Mouse (Mus musculus) telencephalon, adult 2 months (tissue): ENCODE measurements at regions not wholly inside any gene's neighbourhood (a gene's known extent, or its start where the extent isn't known, plus 50 kb on each side); places are given as distances from the start of the nearest gene placed in this dataset.

ENCODE experiments used
- DNase-seq: peaks from one replicate; pipeline ENCODE4 v3.0.0-alpha.2; 2011; ENCODE audit warnings: low read depth, low spot score

- DNase-seq: no peak
Observed at GRCm38 (mm10) chr13:78580863-78581595, 381.5 kb upstream of the Nr2f1 start.

- DNase-seq: no peak
Observed at GRCm38 (mm10) chr13:78577497-78577896, 377.9 kb upstream of the Nr2f1 start.

- peak; percentile 73 for DNase-seq
Observed at GRCm38 (mm10) chr13:78576300-78577296, 377.0 kb upstream of the Nr2f1 start.

GRCm38 (mm10) chr13:78571093-78571492 lies 371.5 kb upstream of the Nr2f1 start:
- no peak for DNase-seq

- no peak for DNase-seq
Observed at GRCm38 (mm10) chr13:78524446-78524937, 324.9 kb upstream of the Nr2f1 start.

- peak; percentile 68 for DNase-seq
Observed at GRCm38 (mm10) chr13:78520771-78521170, 321.2 kb upstream of the Nr2f1 start.

- peak; percentile 32 for DNase-seq
Observed at GRCm38 (mm10) chr13:78520186-78520585, 320.6 kb upstream of the Nr2f1 start.

- DNase-seq: no peak
Observed at GRCm38 (mm10) chr13:78500551-78500950, 301.0 kb upstream of the Nr2f1 start.

GRCm38 (mm10) chr13:78483760-78484357 lies 284.3 kb upstream of the Nr2f1 start:
- no peak for DNase-seq

GRCm38 (mm10) chr13:78482929-78483759 lies 283.6 kb upstream of the Nr2f1 start:
- no peak for DNase-seq

- DNase-seq: no peak
Observed at GRCm38 (mm10) chr13:78451333-78452070, 251.9 kb upstream of the Nr2f1 start.

GRCm38 (mm10) chr13:78446726-78447031 lies 247.1 kb upstream of the Nr2f1 start:
- DNase-seq: no peak

- DNase-seq: no peak
Observed at GRCm38 (mm10) chr13:78445891-78446725, 246.6 kb upstream of the Nr2f1 start.

GRCm38 (mm10) chr13:78444691-78445349 lies 245.3 kb upstream of the Nr2f1 start:
- DNase-seq: no peak

GRCm38 (mm10) chr13:78428469-78428868 lies 228.9 kb upstream of the Nr2f1 start:
- no peak for DNase-seq

- DNase-seq: no peak
Observed at GRCm38 (mm10) chr13:78428084-78428445, 228.5 kb upstream of the Nr2f1 start.

- peak; percentile 39 for DNase-seq
Observed at GRCm38 (mm10) chr13:78427141-78428083, 227.9 kb upstream of the Nr2f1 start.
